Mouse (Mus musculus): ENCODE results near the gene Fbxo24. TPM values are rescaled to one million over a fixed set of nuclear protein-coding genes. Genes with fewer than 3 reads are reported as not detected.
A peak's percentile ranks its signal among the peaks of the same experiment; 100 is the strongest.
"Not testable (repeated sequence)": the region's sequence is repeated elsewhere in the genome, so short reads cannot be mapped to it uniquely, and the experiment has no call there.

Gene Fbxo24
- total RNA-seq, 2 experiments from 2014 or later = not detected

DNA sequence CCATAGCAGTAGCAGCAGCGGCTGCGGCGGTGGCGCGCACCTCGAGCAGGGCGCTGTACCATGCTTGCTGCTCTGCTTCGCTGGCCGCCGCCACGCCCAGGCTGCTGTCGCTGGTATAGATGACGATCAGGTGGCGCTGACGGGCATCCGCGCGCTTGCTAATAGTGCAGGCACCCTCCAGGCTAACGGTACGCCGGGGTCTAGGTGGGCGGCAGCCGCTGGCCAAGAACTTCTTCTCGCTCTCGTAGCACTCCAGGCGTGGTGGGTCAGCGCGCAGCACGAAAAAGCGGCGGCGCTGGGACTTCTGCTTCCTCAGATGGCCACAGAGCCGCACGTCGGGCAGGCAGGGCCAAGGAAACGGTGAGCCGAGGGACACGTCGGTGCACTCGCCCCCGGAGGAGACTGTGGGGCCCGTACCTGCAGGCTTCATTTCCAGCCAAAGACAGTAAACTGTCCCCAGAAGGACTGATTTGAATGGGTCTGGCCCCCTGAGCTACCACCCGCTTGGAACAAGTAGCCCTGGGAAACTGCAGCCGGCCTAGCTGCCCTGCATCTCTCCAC is 16.4 kb upstream of the Fbxo24 start:
- peak; percentile 48 for ATAC-seq (replicated peaks; ENCODE audit: low FRiP score, poor library complexity, severe bottlenecking)

DNA sequence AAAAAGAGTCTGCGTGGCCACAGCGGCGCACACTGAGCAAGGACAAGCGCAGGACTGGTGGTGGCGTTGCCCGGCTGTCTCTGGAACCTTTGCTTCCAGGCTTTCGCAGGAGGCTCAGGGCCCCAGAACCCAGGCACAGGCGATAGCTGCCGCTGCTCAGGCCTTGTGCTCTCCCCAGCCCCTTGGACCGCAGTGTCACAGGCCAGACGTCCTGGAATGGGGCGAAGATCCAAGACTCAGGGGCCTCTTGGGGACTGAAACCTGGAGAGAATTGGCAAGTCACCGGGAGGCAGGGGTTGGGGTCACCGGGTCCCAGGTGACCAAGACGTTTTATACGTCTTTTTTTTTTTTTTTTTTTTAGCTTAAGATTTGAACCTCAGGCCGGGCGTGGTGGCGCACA is 15.7 kb upstream of the Fbxo24 start:
- ATAC-seq (replicated peaks; ENCODE audit: low FRiP score, poor library complexity, severe bottlenecking) = no peak

DNA sequence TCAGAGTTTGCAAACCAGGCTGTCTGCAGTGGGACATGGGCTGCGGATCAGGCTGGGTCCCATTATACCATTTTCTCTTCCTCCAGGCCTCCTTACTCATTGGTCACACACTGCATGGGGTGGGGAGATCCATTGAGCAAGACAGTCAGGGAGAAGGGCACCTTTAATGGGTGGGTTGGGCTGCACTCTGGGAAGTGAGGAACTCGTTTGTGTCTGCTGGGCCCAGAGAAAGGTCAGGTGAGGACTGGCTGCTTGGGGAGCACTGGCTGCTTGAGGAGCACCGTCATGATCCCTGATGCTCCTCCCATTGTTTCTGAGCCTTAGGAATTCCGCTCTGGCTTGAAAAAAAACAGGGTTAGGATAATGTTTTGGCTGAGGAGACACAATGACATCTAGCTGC is 14.1 kb upstream of the Fbxo24 start:
- ATAC-seq (replicated peaks; ENCODE audit: low FRiP score, poor library complexity, severe bottlenecking) = no peak

DNA sequence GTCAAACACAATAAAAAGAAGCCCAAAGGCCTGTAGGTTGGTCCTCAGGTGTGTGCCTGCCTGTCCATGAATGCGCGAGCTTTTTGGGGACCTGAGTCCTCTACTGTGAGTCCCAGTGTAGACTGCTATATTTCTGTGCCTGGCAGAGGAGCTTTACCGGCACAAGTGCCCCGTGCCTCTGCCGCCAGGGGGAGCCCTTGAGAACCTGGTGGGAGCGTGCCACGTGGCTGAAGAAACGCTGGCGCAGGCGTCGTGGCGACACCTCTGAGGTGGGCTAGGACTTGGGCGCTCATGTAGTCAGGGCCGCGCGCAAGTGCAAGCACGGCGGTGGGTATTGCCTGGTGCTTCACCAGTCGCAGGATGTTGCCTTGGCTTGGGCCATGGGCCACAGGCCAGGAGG is 12.3 kb upstream of the Fbxo24 start, which contains the start of gene Sap25:
Gene Sap25, plus strand, starts transcription at position 281 of the 400 bp plus-strand sequence.
- 0 out of 2 replicates have a peak, but pooled peaks have one; percentile 29 for ATAC-seq (replicated peaks; ENCODE audit: low FRiP score, poor library complexity, severe bottlenecking)

DNA sequence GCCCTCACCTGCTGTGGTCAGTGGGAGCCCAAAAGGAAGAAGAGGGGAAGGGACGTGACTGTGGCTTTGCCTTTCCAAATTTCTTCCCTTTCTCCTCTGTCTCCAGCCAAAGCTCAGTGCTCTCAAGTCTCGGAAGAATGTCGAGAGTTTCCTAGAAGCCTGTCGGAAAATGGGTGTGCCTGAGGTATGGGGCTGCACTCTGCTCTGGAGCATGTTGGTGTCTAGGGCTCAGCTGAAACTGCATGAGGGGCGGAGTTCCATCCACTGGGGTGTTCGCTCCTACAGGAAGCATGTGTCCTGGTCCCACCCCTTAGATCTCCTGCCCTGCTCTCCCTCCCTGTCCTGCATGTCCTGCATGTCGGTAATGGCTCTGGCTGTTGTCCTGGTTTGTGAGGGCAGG is 10.7 kb upstream of the Fbxo24 start:
- ATAC-seq (replicated peaks; ENCODE audit: low FRiP score, poor library complexity, severe bottlenecking) = no peak

DNA sequence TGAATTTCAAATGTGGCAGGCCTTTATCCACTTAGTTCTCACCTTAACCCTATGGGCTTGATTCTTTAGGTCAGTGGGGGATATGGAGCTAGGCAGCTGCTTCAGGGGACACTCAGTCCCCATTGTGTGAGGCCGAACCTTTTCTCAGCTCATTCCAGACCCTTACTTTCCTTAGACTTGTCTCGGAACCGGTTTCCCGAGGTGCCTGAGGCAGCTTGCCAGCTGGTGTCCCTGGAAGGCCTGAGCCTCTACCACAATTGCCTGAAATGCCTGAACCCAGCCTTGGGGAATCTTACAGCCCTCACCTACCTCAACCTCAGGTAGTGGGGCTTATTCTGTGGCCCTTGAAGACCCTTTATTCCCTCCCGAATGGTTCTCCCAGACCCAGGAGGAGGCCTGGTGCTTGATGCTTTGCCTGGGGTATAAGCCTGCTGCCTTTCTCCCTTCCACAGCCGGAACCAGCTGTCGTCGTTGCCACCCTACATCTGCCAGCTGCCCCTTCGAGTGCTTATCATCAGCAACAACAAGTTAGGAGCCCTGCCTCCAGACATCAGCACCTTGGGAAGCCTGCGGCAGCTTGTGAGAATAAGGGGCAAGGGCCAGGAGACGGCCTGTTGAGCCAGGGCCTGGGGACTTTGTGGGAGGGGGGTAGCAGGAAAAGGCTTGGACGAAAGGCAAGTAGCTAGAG is 4.7 kb upstream of the Fbxo24 start:
- ATAC-seq (replicated peaks; ENCODE audit: low FRiP score, poor library complexity, severe bottlenecking) = no peak

DNA sequence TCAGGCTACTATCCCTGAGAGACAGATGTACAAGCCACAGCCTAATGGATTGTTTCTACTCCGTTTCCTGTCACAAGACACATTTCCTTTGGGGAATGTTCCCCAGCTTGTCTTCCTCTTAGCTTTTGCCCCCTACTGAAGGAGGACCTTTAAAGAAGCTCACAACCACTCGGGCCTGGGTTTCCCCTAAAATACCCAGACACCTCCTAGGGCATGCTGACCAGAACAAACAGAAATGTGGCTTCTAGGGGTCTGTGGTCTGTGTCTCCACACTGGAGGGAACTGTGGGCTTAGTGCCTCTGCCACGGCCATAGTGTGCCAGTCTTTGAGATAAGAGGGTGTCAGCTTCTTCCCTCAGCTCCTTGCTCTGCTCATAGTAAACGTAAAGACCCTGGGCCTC is 2.8 kb upstream of the Fbxo24 start:
- no peak for ATAC-seq (replicated peaks; ENCODE audit: low FRiP score, poor library complexity, severe bottlenecking)

DNA sequence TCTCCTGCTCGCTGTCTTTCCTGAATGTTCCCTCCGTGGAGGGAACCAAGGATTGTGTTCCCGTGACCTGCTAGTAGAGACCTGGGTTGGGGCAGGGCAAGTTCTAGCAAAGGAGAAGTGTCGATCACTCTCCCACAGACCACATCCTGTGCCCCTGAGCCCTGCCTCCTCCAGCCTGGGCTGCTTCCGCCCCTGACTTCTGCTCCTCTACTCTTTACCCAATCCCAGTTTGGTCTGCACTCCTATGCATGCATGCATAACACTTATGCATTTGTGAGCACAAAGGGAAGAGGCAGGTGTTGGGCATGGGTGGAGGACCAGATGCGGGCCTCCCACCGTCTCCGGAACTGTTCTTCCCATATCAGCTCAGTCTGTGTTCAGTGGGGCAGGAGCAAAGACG is 2.4 kb upstream of the Fbxo24 start:
- ATAC-seq (replicated peaks; ENCODE audit: low FRiP score, poor library complexity, severe bottlenecking) = no peak

DNA sequence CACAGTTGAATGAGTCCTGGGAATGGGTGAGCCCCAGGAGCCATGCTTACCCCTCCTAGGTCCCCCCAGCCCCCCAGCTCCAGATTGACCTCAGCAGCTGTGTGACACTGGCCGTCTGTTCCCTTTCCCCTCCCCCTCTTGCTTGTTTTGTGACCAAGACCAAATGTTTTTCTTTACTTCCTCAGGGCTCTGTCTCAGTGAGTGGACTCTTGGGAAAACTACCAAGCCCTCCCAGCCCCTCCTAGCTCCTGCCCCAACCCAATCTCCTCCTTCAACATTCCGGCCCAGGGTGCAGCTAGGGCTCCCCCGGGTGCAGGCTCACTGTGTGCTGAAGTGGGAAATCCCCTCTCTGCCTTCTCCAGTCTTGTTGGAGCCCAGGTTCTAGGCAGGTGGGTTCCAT is 1.8 kb upstream of the Fbxo24 start:
- no peak for ATAC-seq (replicated peaks; ENCODE audit: low FRiP score, poor library complexity, severe bottlenecking)

DNA sequence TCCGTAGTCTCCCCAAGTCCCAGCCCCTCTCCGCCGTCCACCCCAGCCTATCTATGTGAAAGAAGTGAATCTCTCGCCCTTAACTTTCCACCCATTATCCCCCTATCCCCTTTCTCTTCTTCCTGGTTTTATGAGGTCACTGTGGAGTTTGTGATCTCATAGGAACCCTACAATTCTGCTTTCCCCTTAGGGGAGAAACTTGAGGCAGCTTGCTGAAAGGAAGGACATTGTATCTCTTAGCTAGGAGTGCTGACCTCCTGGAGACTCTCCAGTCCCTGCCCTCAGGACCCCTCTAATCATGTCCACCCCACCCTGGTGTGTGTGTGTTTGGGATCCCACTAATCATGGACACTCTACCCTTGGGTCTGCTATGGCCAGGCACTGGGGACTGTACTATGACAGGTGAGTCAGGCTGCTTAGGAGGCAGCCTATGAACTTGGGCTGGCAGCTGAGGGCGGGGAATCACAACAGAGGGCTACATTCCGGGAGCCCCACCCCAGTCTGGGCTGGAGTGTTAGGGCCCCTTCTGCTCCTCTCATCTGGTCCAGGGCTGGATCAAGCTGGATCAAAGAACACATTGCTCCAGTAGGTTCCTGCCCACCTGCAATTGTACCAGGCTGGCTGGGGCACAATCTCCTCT is 1.2 kb upstream of the Fbxo24 start:
- ATAC-seq (replicated peaks; ENCODE audit: low FRiP score, poor library complexity, severe bottlenecking) = no peak

DNA sequence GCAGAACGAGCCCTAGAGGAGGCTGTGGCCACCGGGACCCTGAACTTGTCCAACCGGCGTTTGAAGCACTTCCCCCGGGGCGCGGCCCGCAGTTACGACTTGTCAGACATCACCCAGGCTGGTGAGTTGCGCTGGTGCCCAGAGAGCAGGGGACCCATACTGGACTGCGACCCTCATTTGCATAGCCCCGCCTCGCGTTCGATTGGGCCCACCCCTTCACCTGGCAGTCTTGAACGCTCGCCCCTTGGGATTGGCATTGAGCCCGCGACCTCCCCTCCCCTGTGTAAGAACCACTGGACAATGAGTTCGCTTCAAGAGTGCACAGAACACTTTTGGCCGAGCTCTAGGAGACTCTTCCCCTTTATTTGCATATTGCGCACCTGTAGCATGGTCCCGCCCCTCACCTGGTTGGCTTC is 512 bp upstream of the Fbxo24 start:
- peak; percentile 26; the same call in 1 of the 2 replicates for ATAC-seq (replicated peaks; ENCODE audit: low FRiP score, poor library complexity, severe bottlenecking)

DNA sequence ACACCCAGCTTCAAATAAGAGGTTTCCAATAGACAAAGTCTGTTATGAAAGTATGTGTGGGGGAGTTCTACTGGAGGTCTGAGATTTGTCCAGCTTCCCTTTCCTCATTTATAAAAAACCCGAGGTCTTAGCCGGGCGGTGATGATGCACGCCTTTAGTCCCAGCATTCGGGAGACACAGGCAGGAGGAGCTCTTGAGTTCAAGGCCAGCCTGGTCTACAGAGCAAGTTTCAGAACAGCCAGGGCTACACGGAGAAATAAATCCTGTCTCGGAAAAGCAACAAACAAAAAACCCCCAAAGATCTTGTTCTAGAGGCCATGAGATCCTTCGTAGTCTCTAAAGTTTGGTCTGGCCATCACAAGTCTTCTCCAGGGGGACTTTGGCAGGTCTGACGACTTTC is 811 bp downstream of the Fbxo24 start:
- ATAC-seq (replicated peaks; ENCODE audit: low FRiP score, poor library complexity, severe bottlenecking) = no peak

DNA sequence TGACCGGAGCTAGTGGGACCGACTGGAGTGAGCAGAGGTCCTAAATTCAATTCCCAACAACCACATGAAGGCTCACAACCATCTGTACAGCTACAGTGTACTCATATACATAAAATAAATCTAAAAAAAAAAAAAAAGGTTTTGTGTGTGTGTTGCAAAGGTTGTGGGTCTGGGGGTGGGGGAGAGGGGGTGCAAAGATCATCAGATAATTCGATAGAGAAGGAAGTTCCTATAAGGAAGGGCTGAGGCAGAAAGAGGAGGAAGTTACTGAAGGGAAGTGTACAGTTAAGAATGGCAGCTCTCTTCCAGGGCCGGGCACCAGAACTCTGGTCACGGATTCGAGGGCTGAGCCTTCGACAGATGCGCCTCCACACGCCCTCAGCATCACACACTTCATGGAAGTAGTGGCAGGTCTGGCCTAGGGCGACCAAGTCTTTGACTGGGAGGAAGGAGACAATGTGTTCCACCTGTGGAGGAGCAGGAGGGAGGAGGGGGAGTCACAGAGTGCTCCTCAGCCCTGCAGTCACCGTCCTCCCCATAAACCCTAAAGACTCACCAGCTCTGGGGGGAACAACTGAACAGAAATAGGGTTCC is 4.8 kb downstream of the Fbxo24 start:
- ATAC-seq (replicated peaks; ENCODE audit: low FRiP score, poor library complexity, severe bottlenecking) = no peak

DNA sequence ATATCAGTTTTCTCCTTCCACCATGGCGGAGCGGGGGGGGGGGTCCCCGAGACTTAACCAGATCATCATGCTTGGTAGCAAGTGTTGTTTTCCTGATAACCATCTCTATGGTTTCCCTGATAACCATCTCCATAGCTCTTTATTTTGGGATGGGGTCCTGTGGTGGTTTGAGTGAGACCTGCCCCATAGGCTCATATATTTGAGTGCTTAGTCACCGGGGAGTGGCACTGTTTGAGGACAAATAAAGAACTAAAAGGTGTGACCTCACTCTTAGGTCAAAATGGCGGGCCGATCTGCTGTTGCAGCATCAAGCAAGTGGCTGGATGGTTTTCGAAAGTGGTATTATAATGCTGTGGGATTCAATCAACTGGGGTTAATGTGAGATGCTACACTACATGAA is 13.5 kb downstream of the Fbxo24 start:
- ATAC-seq (replicated peaks; ENCODE audit: low FRiP score, poor library complexity, severe bottlenecking) = no peak

DNA sequence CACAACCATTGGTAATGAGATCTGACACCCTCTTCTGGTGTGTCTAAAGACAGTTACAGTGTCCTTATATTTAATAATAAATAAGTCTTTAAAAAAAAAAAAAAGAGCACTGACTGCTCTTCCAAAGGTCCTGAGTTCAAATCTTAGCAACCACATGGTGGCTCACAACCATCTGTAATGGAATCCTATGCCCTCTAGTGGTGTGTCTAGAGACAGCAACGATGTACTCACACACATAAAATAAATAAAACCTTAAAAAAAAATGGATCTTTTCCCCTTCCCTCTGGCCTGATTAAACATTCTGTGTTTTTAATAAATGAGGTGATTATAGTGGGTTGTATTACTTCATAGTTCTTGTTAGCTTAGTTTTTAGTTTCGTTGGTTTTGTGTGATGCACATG is 13.9 kb downstream of the Fbxo24 start:
- not testable (repeated sequence) for ATAC-seq (replicated peaks; ENCODE audit: low FRiP score, poor library complexity, severe bottlenecking)

DNA sequence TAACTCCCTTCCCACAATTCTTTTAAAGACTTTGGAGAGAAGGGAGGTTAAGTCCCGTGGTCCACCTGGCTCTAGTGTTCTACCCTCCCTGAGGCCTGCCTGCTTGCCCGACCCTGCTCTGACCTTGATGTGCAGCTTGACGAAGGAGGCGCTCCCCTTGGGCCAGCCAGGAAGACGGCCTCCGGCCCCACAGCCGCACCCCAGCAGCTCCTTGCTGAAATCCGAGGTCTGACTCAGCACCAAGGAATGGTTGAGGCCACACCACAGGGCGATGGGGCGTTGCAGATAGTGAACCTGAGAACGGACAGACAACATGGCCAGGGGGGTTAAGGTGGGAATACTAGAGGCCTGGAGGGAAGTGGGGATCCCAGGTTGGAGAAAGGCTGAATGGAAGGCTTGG is 15.3 kb downstream of the Fbxo24 start, which contains the start of gene Pcolce:
Gene Pcolce, minus strand, starts transcription at position 235 of the 400 bp plus-strand sequence.
- ATAC-seq (replicated peaks; ENCODE audit: low FRiP score, poor library complexity, severe bottlenecking) = no peak

DNA sequence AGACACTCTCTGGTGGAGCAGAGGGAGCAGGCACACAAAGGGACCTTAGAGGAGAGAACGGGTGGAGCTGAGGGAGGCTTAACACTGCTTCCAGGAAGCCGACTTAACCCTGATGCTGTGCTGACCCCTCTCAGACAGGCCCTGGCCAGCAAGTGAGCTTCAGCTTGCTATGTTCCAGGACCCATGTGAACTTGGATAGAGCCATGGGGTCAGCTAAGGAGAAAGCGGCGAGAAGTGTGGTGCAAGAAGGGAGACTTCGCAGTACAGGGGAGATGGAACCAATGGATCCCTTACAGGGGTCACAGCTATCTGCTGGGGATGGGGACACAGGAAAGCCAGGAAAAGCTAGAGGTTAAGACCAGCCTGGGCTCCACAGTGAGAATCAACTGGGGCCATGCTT is 15.7 kb downstream of the Fbxo24 start:
- no peak for ATAC-seq (replicated peaks; ENCODE audit: low FRiP score, poor library complexity, severe bottlenecking)

DNA sequence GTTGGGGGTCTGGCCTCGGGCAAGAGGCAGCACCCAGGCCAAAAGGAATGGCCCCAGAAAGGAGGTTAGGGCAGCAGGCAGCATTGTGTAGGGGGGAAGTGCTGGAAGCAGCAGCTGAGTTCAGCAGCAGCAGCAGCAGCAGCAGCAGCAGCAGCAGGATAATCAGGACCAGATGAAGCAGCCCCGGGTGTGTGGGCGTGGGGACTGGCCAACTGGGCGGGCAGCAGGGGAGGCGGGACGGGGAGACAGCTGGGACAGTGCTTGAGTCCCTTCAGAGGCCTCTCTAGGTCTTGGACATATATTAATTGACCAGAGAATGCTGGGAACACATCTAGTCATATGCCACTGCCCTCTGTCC is 17.6 kb downstream of the Fbxo24 start:
- no peak for ATAC-seq (replicated peaks; ENCODE audit: low FRiP score, poor library complexity, severe bottlenecking)

DNA sequence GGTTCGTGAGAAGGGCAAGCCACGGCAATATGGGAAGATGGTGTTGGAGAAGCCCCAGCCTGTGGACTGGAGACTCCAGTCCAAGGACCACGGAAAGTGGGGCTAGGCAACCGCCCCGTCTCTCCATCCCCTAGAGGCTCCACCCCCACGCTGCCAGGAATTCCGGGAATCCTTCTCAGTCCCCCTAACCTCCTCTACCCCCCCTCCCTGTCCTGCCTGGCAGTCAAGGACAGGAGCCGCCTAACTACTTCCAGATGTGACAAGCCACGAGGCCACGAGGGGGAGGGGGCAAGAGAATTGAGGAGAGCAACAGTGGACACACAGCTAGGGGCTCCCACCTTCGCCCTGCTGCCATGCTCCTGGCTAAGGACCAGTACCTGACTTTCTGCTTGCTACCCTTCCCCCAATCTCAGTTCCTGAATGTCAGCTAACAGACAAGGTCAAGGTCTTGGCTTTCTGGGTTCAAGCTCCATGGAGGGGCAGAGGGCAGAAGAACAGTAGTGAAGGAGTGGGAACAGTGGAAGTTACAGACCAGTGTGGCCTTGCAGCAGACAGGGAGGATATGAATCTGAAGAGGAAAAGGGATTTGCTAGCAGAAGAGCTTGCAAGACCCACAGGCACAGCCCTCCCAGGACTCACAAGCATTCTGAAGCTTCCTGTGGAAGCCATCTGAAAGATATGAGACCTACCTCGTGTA is 18.1 kb downstream of the Fbxo24 start:
- ATAC-seq (replicated peaks; ENCODE audit: low FRiP score, poor library complexity, severe bottlenecking) = no peak

DNA sequence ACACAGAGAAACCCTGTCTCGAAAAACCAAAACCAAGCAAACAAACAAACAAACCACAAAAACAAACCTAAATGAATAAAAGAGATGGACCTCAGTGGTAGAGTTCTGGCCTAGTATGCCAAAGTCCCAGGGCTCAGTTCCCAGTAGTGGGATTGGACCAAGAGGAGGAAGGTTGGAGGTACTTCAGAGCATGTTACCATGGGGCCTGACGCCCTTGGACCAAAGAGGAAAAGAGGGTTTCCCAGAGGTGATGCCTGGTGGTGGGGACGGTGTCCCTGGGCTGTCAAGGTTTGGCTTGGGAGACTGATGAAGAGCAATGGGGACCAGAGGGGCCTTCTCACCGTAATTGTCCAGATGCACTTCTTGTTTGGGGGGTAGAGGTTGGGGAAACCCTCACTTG is 18.7 kb downstream of the Fbxo24 start:
- no peak for ATAC-seq (replicated peaks; ENCODE audit: low FRiP score, poor library complexity, severe bottlenecking)

Measured in erythroblast, adult 5-6 weeks (primary cell).